Mouse (Mus musculus) heart, adult 2 months (tissue): ENCODE measurements around the gene Fgfr2. TPM values are rescaled to one million over a fixed set of nuclear protein-coding genes. Genes with fewer than 3 reads are reported as not detected.
A peak's percentile ranks its signal among the peaks of the same experiment; 100 is the strongest.

Experiments
- DNase-seq, 2 experiments: peaks; one replicate each; pipeline ENCODE4 v3.0.0; 2021
- H3K27ac ChIP-seq: fragments of 200-600 bp; 2 replicates; pipeline ENCODE4 v1.8.1; 2022
- H3K27me3 ChIP-seq: fragments of 200-500 bp; 2 replicates; pipeline ENCODE4 v1.6.1; 2012; ENCODE audit warnings: mild to moderate bottlenecking, low read length, inconsistent platforms, mixed read lengths; ENCODE audit not compliant: control insufficient read depth, insufficient read depth
- H3K36me3 ChIP-seq: fragments of 200-500 bp; 2 replicates; pipeline ENCODE4 v1.6.1; 2012; ENCODE audit warnings: low read length, inconsistent platforms; ENCODE audit not compliant: control insufficient read depth, insufficient read depth
- H3K4me1 ChIP-seq: fragments of 200-500 bp; 2 replicates; pipeline ENCODE4 v1.6.1; 2011; ENCODE audit warnings: low read length; ENCODE audit not compliant: control insufficient read depth, insufficient read depth
- H3K4me3 ChIP-seq: fragments of 200-600 bp; 2 replicates; pipeline ENCODE4 v1.8.1; 2022
- H3K79me2 ChIP-seq: fragments of 200-500 bp; replicated peaks from 2 replicates; pipeline ENCODE4 v1.6.1; 2012; ENCODE audit warnings: mild to moderate bottlenecking, inconsistent platforms, low read length, moderate library complexity, mixed read lengths; ENCODE audit not compliant: control insufficient read depth, insufficient read depth
- H3K9ac ChIP-seq: fragments of 200-500 bp; 2 replicates; pipeline ENCODE4 v1.6.1; 2012; ENCODE audit warnings: low read depth, mild to moderate bottlenecking, control low read depth, inconsistent platforms, low read length, mixed read lengths
- CTCF ChIP-seq: fragments of 200-600 bp; IDR thresholded peaks from 2 replicates; pipeline ENCODE4 v1.8.1; 2022; ENCODE audit warnings: antibody characterized with exemption, mild to moderate bottlenecking, moderate library complexity
- EP300 ChIP-seq: fragments of 200-500 bp; IDR thresholded peaks from 2 replicates; pipeline ENCODE4 v1.6.1; 2011; ENCODE audit warnings: low read depth, low read length, control low read depth; ENCODE audit not compliant: insufficient read depth
- POLR2A ChIP-seq: fragments of 200-500 bp; IDR thresholded peaks from 2 replicates; pipeline ENCODE4 v1.6.1; 2011; ENCODE audit warnings: mild to moderate bottlenecking, low read depth, low read length, control low read depth; ENCODE audit not compliant: insufficient read depth
- WGBS: fragments of 180-500 bp; shearing (Covaris S2); methylation state at CpG from one replicate; pipeline ENCODE4 v1.1.7; 2018; 5-methylcytosine and 5-hydroxymethylcytosine counted together
- intact Hi-C: fragments of 180-260 bp; cut with DNase I; formaldehyde crosslinking; loops from one replicate; pipeline ENCODE4 v1.15.1; 2025
- polyA plus RNA-seq: library from polyadenylated mRNA; depleted of rRNA; stranded (reverse); fragments of >200 nt; gene quantifications from 2 replicates; pipeline ENCODE4 v1.2.3, GENCODE M21; 2012
- total RNA-seq, 2 experiments: library from RNA; stranded (reverse); gene quantifications; 2 replicates each; pipeline ENCODE4 v1.2.3; 2021

Fgfr2 gene
- total and polyA plus RNA-seq, 3 experiments, result 1.1 to 2.0 (median 1.3) TPM

- Histone ChIP-seq H3K27ac (peak overlapping the region; percentile 94), H3K79me2 (no peaks in the 10 kb centered on the region), H3K4me3 (peak overlapping the region; percentile 68), H3K9ac (peak overlapping the region; percentile 90), H3K4me1 (no peaks in the 10 kb centered on the region), H3K36me3 (peaks cover 5% of the 10 kb centered on the region), H3K27me3 (no peaks in the 10 kb centered on the region)
- TF ChIP-seq CTCF (no peak), POLR2A (no peak), EP300 (no peak)
- WGBS, result under 1% methylated on average over 35 of the region's 35 CpGs
- intact Hi-C loops, result loop anchor here (1.0 to 2.0 kb wide), 2 partner anchors 48 to 199 kb away; partner anchors contain the start of genes Acadsb, Bub3 and Ikzf5
- DNase-seq, result no peak
Observed at GRCm38 (mm10) chr7:131362269-131362614, 1760.9 kb downstream of the Fgfr2 start.

- no peak overlapping the region for H3K27ac ChIP-seq
- peaks cover 2% of the 10 kb centered on the region; the same call in 1 of the 2 replicates for H3K36me3 ChIP-seq
- H3K9ac ChIP-seq, result no peak overlapping the region
- intact Hi-C loops, result no loop called here
- 96% methylated on average over 13 of the region's 13 CpGs for WGBS
- DNase-seq, result no peak
- no peak overlapping the region for H3K4me3 ChIP-seq
- H3K79me2 ChIP-seq, result 0 out of 2 replicates have a peak, but pooled peaks cover 1% of the 10 kb centered on the region
- H3K4me1 ChIP-seq, result no peaks in the 10 kb centered on the region
- TF ChIP-seq POLR2A, result no peak
- TF ChIP-seq CTCF, result no peak
- no peak for TF ChIP-seq EP300
- H3K27me3 ChIP-seq, result no peaks in the 10 kb centered on the region
Observed at GRCm38 (mm10) chr7:131356105-131356504, 1767.0 kb downstream of the Fgfr2 start.

- TF ChIP-seq EP300, result no peak
- TF ChIP-seq POLR2A, result no peak
- TF ChIP-seq CTCF, result no peak
- no peak overlapping the region for H3K9ac ChIP-seq
- no peak overlapping the region for H3K27ac ChIP-seq
- H3K4me1 ChIP-seq, result no peaks in the 10 kb centered on the region
- no peaks in the 10 kb centered on the region for H3K79me2 ChIP-seq
- WGBS, result 82% methylated on average over 7 of the region's 7 CpGs
- intact Hi-C loops, result no loop called here
- no peak overlapping the region for H3K4me3 ChIP-seq
- H3K36me3 ChIP-seq, result no peaks in the 10 kb centered on the region
- no peaks in the 10 kb centered on the region for H3K27me3 ChIP-seq
- DNase-seq, result no peak
Observed at GRCm38 (mm10) chr7:131345856-131346541, 1777.2 kb downstream of the Fgfr2 start.

GRCm38 (mm10) chr7:131337502-131338068 lies 1785.6 kb downstream of the Fgfr2 start:
- Histone ChIP-seq H3K27ac (no peak overlapping the region), H3K36me3 (no peaks in the 10 kb centered on the region), H3K79me2 (no peaks in the 10 kb centered on the region), H3K27me3 (no peaks in the 10 kb centered on the region), H3K4me1 (no peaks in the 10 kb centered on the region), H3K9ac (no peak overlapping the region), H3K4me3 (no peak overlapping the region)
- 63% methylated on average over 8 of the region's 8 CpGs for WGBS
- TF ChIP-seq EP300, result no peak
- TF ChIP-seq POLR2A, result no peak
- TF ChIP-seq CTCF, result no peak
- no peak for DNase-seq
- intact Hi-C loops, result no loop called here

GRCm38 (mm10) chr7:131333564-131333963 lies 1789.6 kb downstream of the Fgfr2 start, which contains the start of gene Fam24a:
TSS of gene Fam24a (plus strand) at chr7:131333864.
- TF ChIP-seq EP300, result no peak
- TF ChIP-seq CTCF, result no peak
- no peak for TF ChIP-seq POLR2A
- Histone ChIP-seq H3K27me3 (no peaks in the 10 kb centered on the region), H3K4me1 (no peaks in the 10 kb centered on the region), H3K36me3 (no peaks in the 10 kb centered on the region), H3K27ac (no peak within 1 kb of the TSS), H3K9ac (no peak within 1 kb of the TSS), H3K4me3 (no peak within 1 kb of the TSS), H3K79me2 (no peaks in the 10 kb centered on the region)
- intact Hi-C loops, result no loop called here
- 56% methylated on average over 1 of the region's 1 CpGs for WGBS
- DNase-seq, result no peak

- H3K36me3 ChIP-seq, result no peaks in the 10 kb centered on the region
- H3K27ac ChIP-seq, result no peak overlapping the region
- H3K9ac ChIP-seq, result no peak overlapping the region
- WGBS, result 48% methylated on average over 2 of the region's 2 CpGs
- intact Hi-C loops, result no loop called here
- H3K27me3 ChIP-seq, result no peaks in the 10 kb centered on the region
- TF ChIP-seq CTCF (no peak), POLR2A (no peak), EP300 (no peak)
- H3K79me2 ChIP-seq, result no peaks in the 10 kb centered on the region
- H3K4me1 ChIP-seq, result no peaks in the 10 kb centered on the region
- no peak for DNase-seq
- H3K4me3 ChIP-seq, result no peak overlapping the region
Observed at GRCm38 (mm10) chr7:131331688-131332087, 1791.5 kb downstream of the Fgfr2 start.
